Mouse (Mus musculus) megakaryocyte, adult 5-6 weeks (primary cell): ENCODE data around the gene Dhx32. TPM values are rescaled to one million over a fixed set of nuclear protein-coding genes. Genes with fewer than 3 reads are reported as not detected.

Source experiments
- ATAC-seq: 2 replicates; pipeline ENCODE4 v1.8.0; 2016; ENCODE audit warnings: mild to moderate bottlenecking, inconsistent platforms; ENCODE audit not compliant: poor library complexity, severe bottlenecking
- total RNA-seq, 2 experiments: library from RNA; stranded (forward) in 1 of 2; stranded (reverse) in 1 of 2; fragments of 153-499, 151-499 nt in 1 of 2; fragments of 221-1000, 200-1000 nt in 1 of 2; gene quantifications; 2 replicates each; pipeline versions ENCODE4 v1.2.3 to v1.2.4; 2015 to 2017

Dhx32 gene
- 4.0 and 7.0 TPM in 2 replicates for total RNA-seq (2015)
- total RNA-seq (2017) = 17.7 and 25.4 TPM in 2 replicates

DNA sequence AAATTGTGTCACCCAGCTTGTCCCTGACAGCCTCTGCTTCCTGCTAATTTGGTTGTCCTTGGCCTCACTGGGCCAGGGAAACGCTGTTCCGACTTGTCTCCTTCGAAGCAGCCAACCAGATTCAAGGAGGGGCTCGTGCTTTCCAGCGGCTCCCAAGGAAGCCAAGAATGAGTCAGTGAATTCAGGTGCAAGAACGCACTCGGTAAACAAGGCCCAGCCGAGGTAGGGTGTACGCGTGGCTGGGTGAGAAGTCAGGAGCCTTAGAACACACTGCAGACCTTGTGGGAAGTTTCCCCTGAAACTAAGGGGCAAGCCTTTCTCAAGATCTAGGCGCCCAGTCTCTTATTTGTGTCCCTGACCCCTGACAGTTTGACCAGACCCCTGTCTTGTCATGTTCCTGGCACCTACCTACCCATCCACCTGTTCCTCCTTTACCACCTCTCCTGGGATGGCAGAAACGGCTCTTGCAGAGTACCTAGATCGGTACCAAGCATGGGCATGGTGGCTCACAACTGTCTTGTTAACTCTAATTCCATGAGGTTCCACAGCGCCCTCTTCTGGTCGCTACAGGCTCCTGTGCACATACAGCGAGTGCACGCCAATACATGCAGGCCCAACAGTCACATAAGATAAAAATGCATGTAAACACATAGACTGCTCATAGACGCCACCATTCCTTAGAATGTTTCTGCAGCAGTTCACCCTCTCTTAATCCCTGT lies at the start of gene Dhx32:
TSS of gene Dhx32 (minus strand) at position 10 of the 719 bp plus-strand sequence.
- peak; percentile 62 for ATAC-seq

DNA sequence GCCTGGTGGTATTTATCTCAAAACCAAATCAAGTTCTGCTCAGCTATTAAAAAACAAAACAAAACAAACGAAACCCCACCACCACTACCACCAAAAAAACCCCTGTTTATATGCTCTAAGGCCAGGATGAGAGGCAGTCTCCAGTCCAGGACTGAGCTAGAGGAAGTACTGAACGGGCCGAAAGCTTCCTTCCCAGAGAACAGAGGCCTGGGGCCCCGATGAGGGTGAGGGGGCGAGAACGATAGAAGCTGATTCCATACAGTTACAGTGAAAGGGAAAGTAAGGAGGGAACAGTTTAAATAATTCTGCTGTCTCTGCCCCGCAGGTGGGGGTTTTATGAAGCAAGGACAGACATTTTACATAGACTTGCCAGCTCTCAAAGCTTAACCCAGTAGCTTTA lies 47.1 kb upstream of the Dhx32 start:
- ATAC-seq = no peak

DNA sequence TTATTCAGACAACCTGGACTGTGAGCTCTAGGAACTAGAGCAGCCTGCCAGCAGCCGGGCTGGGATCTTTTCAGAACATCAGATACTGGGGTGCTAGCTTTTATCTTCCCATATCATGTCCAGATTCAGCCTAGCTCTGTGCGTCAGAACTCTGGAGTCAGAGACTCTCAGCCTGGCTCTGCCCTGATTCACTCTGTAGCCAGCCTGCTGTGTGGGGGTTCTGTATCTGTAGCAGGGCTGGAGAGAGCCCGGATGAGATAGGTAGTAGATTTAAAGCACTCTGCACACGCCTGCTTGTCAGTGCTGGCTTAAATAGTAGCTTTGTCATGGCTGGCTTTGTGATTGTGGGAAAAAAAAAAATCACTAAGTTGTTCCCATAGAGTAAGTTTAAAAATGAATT lies 46.0 kb upstream of the Dhx32 start:
- no peak for ATAC-seq

DNA sequence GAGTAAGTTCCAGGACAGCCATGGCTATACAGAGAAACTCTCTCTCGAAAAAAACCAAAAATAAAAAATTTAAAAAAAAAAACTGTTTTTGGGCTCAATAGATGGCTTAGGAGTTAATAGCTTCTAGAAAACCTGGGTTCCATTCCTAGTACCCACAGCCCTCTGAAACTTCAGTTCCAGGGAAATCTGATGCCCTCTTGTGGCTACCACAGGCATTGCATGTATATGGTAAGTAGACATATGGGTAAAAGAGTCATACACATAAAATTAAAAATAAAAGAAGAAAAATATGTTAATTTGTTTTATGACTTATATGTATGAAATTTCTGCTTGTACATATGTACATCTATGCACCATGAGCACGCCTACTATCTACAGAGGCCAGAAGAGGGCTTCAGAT lies 42.1 kb upstream of the Dhx32 start:
- ATAC-seq = peak; percentile 51; the same call in 1 of the 2 replicates

DNA sequence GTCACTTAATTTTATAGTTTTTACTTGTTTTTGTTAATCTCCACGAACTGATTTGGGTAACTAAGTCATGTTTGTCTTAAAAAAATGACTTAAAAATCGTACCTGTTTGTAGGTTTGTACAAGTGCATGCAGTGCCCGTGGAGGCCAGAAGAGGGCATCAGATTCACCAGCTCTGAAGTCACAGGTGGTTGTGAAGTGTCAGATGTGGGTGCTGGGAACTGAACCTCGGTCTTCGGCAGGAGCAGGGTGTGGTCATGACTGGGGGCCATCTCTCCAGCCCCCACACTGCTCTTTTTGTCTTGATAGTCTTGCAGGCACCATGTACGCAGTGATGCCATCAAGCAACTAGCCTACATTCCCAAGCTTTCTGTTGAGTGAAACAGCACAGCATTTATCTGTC lies 41.2 kb upstream of the Dhx32 start:
- no peak for ATAC-seq

DNA sequence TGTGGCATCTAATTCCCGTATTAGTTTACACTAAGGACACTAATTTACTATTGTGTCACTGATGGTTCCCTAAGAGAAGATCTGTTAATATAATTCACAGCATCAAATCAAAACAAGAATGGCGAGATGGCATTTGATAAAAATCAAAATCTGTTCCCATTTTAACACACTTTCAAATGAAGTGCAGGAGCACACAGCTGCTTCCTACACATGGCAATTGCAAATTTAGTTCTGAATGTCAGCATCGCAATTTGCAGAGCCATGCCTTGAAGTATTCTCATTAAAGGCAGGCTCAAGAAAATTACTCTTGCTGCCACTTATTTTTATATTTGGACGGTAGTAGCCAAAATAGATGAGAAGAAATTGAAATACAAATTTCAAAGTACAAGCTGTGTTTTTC lies 30.8 kb upstream of the Dhx32 start:
- no peak for ATAC-seq

DNA sequence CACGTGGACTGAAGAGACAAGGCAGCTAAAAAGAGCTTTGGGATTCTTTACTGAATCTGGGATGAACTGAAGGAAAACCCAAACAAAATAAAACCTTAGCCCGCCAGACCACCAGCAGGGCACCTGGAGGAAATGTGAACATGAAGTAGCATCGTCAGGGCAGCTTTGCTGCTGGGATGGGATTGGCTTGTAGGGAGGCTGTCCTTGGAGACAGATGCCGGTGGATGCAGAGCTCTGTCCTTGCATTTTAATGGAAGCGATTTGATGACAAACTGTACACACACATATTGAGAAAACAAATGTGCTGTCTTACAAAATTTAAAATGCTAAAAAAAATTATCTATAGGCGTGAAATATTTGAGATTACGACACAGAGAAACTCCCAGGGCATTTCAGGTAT lies 30.4 kb upstream of the Dhx32 start:
- no peak for ATAC-seq

DNA sequence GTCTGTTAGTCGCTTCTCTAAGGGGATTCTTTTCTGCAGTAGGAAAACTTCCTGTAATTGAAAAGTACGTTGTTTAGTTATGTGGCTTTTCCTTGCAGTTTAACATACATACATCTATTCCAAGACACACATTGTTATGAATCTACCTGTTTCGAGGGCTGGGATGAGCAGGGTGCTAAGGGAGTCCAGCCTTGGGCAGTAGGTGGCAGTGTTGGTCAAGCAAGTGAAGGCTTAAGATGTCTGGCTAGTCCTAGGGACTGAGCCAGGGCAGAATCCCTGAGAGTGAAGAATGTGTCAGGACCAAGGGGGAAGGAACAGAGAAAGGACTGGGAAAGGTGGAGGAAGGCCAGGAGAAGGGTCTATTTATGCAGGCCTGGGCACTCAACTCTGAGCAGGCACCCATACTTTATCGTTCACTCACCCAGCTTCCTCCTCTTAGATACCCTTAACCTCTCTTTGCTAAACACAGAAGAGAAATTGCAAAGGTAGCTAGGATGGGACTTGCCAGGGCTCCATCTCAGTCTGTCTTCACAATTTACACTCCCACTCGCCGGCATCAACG lies 23.2 kb upstream of the Dhx32 start:
- ATAC-seq = no peak

DNA sequence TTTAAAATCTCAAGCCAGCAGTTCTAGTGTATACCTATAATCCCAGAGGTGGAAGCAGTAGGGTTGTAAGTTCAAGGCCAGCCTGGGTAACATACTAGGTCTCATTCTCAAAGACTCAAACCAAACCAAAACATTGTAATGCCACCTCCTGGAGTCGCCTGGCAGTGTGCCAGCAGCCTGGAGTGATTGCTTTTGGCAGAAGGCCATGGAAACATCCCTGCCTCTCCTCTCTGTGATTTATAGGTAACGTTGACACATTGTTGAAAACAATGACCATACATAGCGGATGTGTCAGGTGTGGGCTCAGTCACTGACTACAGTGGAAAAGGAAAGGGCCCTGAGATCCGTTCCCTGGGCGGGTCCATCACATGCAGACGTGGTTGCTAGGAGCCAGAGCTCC lies 19.3 kb upstream of the Dhx32 start:
- ATAC-seq = no peak

DNA sequence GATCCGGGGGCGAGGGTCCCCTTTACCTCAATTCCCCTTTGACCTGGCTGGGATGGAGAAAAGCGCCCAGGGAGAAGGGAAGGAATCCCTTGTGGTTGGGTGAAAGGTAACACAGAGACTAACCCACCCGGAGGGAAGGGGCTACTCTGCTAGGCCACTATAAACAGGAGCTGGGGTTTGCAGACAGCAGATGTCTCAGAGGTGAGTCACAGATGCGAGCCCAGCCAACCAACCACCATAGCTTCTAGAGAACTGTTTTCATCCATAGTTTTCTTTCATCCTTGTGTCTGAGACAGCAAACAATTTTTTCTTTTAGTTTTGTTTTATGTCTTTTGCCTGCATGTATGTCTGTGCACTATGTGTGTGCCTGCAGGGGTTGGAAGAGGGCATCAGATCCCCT lies 17.4 kb upstream of the Dhx32 start:
- ATAC-seq = no peak

DNA sequence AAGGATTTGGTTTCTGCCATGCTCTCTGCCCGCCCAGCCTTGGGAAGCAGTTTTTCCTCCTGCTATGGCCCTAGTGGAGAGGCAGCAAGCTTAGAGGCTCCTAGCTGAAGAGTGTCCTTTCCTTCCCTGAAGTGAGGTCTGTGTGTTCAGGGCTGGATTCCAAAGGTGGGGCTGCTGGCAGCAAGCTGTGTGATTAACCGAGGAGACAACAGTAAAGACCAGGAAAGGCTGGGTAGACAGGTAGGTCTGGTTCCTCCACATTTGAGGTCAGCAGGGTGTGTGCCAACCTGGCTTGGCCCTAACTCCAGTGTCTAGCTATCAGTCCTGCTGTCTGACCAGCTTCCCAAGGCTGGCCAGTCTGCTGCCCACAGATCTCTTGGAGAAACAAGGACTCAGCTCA lies 12.2 kb upstream of the Dhx32 start:
- no peak for ATAC-seq

DNA sequence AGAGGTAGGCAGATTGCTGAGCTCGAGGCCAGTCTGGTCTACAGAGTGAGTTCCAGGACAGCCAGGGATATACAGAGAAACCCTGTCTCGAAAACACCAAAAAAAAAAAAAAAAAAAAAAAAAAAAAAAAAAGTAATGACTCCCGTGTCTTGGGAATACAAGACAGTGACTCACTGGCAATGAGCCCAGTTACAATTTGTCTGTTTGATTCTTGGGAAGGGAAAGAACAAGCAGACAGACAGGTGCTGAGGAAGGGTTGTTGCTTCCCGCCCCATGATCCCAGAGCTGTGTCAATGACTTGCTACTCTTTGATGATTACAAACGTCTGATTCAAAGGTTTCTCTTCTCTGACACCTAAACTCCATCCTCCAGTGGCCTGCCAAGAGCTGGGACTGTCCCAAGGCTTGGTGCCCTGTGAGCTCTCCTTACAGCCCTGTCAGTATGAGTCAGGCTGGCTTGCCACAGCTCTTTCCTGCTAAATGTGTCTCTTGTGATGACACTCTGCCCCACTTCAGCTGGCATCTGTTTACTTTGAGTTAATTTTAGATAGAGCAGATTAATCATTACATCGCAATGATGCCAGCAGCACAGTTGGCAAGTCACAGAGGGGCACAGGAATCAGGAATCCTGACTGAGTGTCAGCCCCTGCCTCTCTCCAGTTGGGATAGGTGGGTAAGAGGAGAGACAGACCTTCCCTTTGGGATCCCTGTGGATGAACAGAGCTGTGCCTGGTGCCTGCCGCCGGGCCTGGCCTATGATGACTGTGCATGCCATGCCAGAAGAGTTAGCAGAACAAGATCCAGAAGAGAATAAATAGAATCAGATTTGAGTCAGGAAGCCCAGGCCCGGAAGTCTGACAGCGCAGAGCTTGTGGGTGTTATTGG lies 11.0 kb upstream of the Dhx32 start:
- ATAC-seq = no peak

DNA sequence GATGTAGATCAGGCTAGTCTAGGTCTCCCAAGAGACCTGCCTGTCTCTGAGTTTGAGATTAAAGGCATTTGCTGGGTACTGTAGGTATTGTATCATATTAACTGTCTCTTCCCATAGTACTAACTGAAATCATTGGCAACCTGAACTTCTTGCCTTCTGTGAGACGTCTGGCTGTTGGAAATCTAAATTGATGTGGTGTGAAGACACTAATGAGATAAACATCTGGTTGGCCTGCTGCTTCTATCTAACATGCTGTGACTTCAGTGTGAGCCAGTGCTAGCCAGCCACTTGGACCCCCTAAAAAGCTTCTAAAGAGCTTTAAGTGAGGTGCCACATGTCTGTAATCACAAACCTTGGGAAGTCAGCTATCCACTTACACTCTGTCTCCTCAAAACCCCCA lies 10.2 kb upstream of the Dhx32 start:
- no peak for ATAC-seq

DNA sequence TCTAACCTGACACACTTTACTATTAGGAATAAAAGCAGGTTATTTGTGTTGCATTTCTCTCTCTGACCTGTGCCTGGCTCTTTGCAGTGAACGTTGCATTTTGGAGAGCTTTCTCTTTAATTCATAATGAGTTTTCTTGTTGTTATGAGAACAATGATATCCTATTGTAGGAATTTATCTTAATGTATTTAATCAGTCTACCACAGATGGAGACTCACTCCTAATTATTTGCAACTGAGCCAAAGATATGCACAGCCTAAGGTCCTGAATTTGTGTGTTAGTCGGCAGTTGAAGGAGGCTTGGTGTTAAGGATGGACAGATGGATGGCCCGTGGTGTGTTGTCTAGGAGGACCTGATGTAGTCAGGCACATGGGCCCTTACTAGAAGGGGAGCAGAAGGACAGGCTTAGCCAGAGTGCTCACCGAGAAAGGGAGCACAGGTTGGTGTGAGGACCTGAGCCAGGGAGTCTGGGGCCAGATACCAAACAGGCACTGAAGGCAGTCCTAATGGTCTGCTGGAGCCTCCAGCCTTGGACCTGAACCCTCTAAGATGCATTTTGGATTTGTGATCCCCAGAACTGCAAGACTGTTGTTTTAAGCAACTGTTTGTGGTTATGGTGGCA lies 8.2 kb upstream of the Dhx32 start:
- ATAC-seq = no peak

DNA sequence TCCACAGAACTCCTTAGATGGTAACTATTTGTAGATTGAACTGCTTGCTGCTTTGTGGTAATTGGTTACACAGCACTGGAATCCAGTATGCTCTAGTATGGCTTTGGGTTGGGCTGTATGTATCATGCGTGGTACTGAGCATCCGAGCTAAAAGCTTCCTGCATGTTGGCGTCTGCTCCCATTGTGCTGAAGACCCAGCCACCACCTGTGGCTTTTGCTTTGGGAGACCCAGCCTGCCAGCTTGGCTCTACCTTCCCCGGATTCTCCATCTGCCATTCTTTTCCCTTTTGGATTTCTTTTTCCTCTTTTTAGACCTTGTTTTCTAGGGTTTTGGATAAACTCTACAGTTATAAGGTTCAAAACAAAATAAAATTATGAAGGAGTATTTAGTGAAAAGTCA lies 7.6 kb upstream of the Dhx32 start:
- no peak for ATAC-seq

DNA sequence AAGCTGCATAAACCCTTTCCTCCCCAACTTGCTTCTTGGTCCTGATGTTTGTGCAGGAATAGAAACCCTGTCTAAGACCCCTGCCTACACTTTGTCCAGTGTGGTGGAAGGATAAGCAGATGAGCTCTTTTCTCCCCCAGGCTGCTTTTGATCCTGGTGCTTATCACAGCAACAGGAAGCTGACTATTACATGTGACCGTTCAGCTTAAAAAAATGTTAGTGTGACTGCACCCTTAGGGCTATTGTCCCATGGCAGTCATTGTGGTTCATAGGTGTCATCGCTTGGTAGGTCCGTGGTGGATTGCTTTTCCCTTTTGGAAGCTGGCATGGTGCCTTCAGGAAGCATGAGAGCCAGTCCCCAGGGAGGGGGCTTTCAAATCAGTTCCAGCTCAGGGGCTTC lies 5.6 kb upstream of the Dhx32 start:
- ATAC-seq = no peak

DNA sequence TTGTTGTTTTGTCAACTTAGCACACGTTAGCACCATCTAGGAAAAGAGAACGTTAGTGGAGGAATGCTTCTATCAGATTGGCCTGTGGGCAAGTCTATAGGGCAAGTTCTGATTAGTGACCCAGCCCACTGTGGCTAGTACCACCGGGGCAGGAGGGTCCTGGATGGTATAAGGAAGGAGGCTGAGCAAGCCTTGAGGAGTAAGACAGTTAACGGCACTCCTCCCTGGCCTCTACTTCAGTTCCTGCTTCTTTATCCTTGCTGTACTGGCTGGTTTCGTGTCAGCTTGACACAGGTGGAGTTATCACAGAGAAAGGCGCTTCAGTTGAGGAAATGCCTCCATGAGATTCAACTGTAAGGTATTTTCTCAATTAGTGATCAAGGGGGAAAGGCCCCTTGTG lies 5.0 kb upstream of the Dhx32 start:
- no peak for ATAC-seq

DNA sequence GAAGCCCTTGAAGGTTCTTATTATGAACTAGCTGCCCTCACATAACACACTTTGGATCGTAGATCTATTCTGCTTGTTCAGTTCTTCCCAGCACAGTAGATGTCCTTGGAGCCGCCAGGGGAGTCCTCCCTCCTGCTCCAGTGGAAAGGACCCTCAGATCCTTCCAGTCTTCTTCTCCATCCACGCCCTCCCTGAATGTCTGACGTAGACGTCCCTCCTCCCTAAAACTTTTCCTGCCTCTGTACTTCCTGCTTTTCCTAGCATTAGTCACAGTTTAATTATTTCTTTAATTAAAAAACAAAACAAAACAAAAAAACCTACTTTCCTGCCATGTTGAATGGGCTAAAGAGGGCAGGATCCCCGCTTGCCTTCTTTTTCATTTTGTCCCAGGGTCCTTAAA lies 535 bp downstream of the Dhx32 start:
- ATAC-seq = no peak

DNA sequence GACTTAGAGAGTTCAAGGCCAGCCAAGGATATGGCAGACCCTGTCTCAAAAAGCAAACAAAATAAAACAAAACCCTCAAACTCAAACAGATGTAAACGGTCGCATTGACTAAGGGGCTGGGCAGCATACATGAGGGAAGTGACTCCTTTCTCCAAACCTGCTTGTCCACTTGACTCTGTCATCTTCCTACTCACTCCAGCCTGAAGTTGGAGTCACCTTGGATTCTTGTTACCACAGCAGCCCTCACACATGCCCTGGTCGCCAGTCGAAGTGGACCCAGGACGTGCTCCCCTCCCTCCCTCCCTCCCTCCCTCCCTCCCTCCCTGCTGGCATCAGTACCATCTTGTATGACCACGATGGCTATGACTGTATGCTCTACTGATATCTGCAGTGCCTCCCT lies 943 bp downstream of the Dhx32 start:
- ATAC-seq = no peak

DNA sequence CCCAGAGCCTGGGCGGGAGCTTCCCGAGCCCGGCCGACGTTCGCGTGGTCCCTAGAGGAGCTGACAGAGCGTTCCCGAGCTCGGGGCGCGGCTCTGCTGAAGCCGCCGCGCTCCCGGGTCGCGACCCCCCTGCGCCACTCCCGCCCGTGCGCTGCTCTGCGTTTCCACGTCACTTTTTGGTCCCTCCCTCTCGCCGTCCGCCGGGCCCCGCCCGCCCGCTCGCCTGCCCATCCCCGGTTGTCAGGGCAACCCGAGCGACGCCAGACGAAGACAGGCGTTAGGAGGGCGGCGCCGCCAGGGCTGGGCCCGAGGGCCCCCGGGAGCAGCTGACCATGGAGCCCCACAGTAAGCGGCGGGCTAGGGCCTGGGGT lies 5.9 kb downstream of the Dhx32 start, which contains the start of gene Fank1:
TSS of gene Fank1 (plus strand) at position 236 of the 371 bp plus-strand sequence.
- peak; percentile 95 for ATAC-seq
